Mouse (Mus musculus) right cerebral cortex, adult 2 months (tissue): ENCODE results near the gene Vmn2r44.
"Not testable (repeated sequence)": the region's sequence is repeated elsewhere in the genome, so short reads cannot be mapped to it uniquely, and the experiment has no call there.

Experiments
- DNase-seq, 2 experiments: peaks; one replicate each; pipeline ENCODE4 v3.0.0; 2021 to 2022; ENCODE audit warnings: low spot score in 2 of 2

The Vmn2r44 gene

DNA sequence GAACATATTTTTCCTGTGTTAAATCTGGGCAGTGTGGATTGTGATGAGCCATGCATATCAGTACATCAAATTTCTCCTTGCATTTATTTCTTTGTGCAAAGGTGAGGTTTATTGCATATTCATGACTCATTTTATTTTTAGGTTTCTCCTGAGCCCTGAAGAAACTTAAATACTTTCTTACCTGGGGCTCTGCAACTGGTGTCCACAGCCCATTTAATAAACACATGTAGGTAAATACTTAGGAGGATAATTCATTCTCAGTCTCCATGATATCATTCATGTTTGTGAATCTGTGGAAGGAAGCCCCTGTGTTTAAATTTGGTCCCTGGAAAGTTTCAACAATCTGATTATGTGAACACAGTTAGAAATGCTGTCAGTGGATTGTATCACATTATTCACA is at the start of gene Vmn2r44:
Vmn2r44 (minus strand) TSS at position 101 of the 400 bp plus-strand sequence.
- DNase-seq = not testable (repeated sequence)

DNA sequence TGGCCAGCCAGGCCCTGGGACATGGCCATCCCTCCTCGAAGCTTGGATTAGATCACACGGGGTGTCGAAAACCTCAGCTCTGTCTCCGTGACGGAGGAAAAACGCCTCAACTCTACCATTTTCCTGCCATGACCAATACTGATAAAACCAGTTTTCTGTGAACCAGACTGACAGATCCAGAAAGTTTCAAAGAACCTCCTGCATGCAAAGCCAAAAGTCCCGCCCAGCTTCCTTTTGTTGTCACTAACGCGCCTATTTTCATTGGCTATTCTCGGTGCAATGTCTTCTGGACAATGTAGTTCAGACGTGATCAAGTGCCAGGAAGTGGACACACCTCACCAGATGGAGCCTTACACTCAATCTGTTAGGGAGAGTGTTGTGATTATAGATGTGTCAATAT is 25.3 kb downstream of the Vmn2r44 start:
- DNase-seq = not testable (repeated sequence)
